Comparison of ENCODE assay signal across 14 mouse cellular contexts in genomic region chr5:149427277-149428060, GRCm38 (mm10). TPM values are rescaled to one million over a fixed set of nuclear protein-coding genes. Genes with fewer than 3 reads are reported as not detected.
DNase-seq lines count a peak whose midpoint lies in the region; ATAC-seq lines count a peak whose summit lies in the region.
"Had no signal": no experiment of that assay in that cellular context is flagged by ENCODE, and none has a peak within 500 bp of the region (broad histone marks: within the 10 kb centered on the region; RNA-seq: fewer than 3 reads in every experiment).

No protein-coding gene starts in this region.

- no peak for DNase-seq in heart, adult 8-10 months (ENCODE audit: low spot score)
- peak; percentile 51 for DNase-seq in CD4-positive helper T cell, adult 2 months (ENCODE audit: low read depth, low spot score)
- no peak for DNase-seq in embryonic facial prominence, embryonic 10.5 days (ENCODE audit: low spot score)
- DNase-seq in retina, postnatal 1 day = no peak
- no peak for DNase-seq in layer of hippocampus, postnatal 14 days (ENCODE audit: low spot score in 2 of 2)
- DNase-seq: cerebellum, adult 8-10 months; right cerebral cortex, adult 18-20 months had no signal

- ATAC-seq in heart, embryonic 16.5 days (replicated peaks; ENCODE audit: extremely low read depth, insufficient read depth, low FRiP score) = no peak
- no peak for ATAC-seq in liver, embryonic 15.5 days (ENCODE audit: insufficient read depth)
- no peak for ATAC-seq in erythroid progenitor cell, adult 5-6 weeks (replicated peaks; ENCODE audit: low FRiP score, poor library complexity, severe bottlenecking)

- no peaks in the 10 kb centered on the region for H3K27me3 ChIP-seq in heart, embryonic 16.5 days (ENCODE audit: control insufficient read depth, insufficient read depth, low read length)
- H3K27me3 ChIP-seq in embryonic facial prominence, embryonic 10.5 days (replicated peaks; ENCODE audit: low read depth, poor library complexity, severe bottlenecking) = no peaks in the 10 kb centered on the region
- H3K27me3 ChIP-seq in liver, embryonic 15.5 days = no peaks in the 10 kb centered on the region
- H3K27me3 ChIP-seq: hindbrain, embryonic 13.5 days; neural tube, embryonic 13.5 days had no signal

- H3K9ac ChIP-seq in heart, embryonic 16.5 days (ENCODE audit: low read length) = no peak overlapping the region
- no peak overlapping the region for H3K9ac ChIP-seq in liver, embryonic 15.5 days
- H3K9ac ChIP-seq: hindbrain, embryonic 13.5 days; liver, embryonic 14.5 days had no signal

- no peaks in the 10 kb centered on the region for H3K36me3 ChIP-seq in heart, embryonic 16.5 days (ENCODE audit: control insufficient read depth, insufficient read depth)
- H3K36me3 ChIP-seq in embryonic facial prominence, embryonic 10.5 days (replicated peaks) = no peaks in the 10 kb centered on the region
- no peaks in the 10 kb centered on the region for H3K36me3 ChIP-seq in liver, embryonic 15.5 days (replicated peaks)
- H3K36me3 ChIP-seq: hindbrain, embryonic 13.5 days; neural tube, embryonic 13.5 days had no signal

- H3K9me3 ChIP-seq in heart, embryonic 16.5 days (replicated peaks; ENCODE audit: control insufficient read depth, low read length) = no peaks in the 10 kb centered on the region; the same call in 1 of the 2 replicates
- no peaks in the 10 kb centered on the region for H3K9me3 ChIP-seq in embryonic facial prominence, embryonic 10.5 days
- H3K9me3 ChIP-seq in liver, embryonic 15.5 days (replicated peaks) = no peaks in the 10 kb centered on the region
- H3K9me3 ChIP-seq: hindbrain, embryonic 13.5 days; neural tube, embryonic 13.5 days had no signal

- 92% methylated on average over 8 of the region's 8 CpGs for WGBS in heart, embryonic 16.5 days
- 88% methylated on average over 8 of the region's 8 CpGs for WGBS in embryonic facial prominence, embryonic 10.5 days
- WGBS in liver, embryonic 15.5 days (ENCODE audit: insufficient replicate concordance) = 72% methylated on average over 8 of the region's 8 CpGs

- peaks cover 12% of the 10 kb centered on the region for H3K4me1 ChIP-seq in heart, embryonic 16.5 days (ENCODE audit: control insufficient read depth, insufficient read depth, low read length)
- peaks cover 20% of the 10 kb centered on the region for H3K4me1 ChIP-seq in embryonic facial prominence, embryonic 10.5 days
- H3K4me1 ChIP-seq in liver, embryonic 15.5 days (replicated peaks) = peaks cover 30% of the 10 kb centered on the region

- no peak overlapping the region for H3K4me2 ChIP-seq in heart, embryonic 16.5 days (ENCODE audit: low read depth, low read length)
- H3K4me2 ChIP-seq in liver, embryonic 15.5 days = no peak overlapping the region
- H3K4me2 ChIP-seq: hindbrain, embryonic 13.5 days; neural tube, embryonic 13.5 days had no signal

- H3K27ac ChIP-seq in heart, embryonic 16.5 days (ENCODE audit: low read length) = peak overlapping the region; percentile 5; the same call in 1 of the 2 replicates
- H3K27ac ChIP-seq in embryonic facial prominence, embryonic 10.5 days (replicated peaks) = peak overlapping the region; percentile 88
- 0 out of 2 replicates have a peak overlapping the region, but pooled peaks have one; percentile 29 for H3K27ac ChIP-seq in liver, embryonic 15.5 days (replicated peaks)
- H3K27ac ChIP-seq: liver, embryonic 14.5 days had no signal

- no peak overlapping the region for H3K4me3 ChIP-seq in heart, embryonic 16.5 days (ENCODE audit: low read length)
- H3K4me3 ChIP-seq in embryonic facial prominence, embryonic 10.5 days = no peak overlapping the region
- H3K4me3 ChIP-seq in liver, embryonic 15.5 days (replicated peaks) = no peak overlapping the region
- H3K4me3 ChIP-seq: hindbrain, embryonic 13.5 days; neural tube, embryonic 13.5 days had no signal

RNA-seq across cellular contexts. Expression of gene Tex26, which starts 12.0 kb away (rescaled TPM):
- polyA plus RNA-seq in heart, embryonic 16.5 days (2015; fragmentation: Nextera tagmentation; extraction: Ambion mirVana) = 0.28 and 0.69 TPM in 2 replicates
- total RNA-seq in heart, adult 8-10 months (2022) = not detected
- polyA plus RNA-seq in embryonic facial prominence, embryonic 10.5 days (2016; fragmentation: Nextera tagmentation; extraction: Ambion mirVana) = 0.62 and 1.1 TPM in 2 replicates
- polyA plus RNA-seq in liver, embryonic 15.5 days (2015; fragmentation: Nextera tagmentation; extraction: Ambion mirVana) = 0.17 TPM in 1 of 2 replicates, not detected in the other
- total RNA-seq in erythroid progenitor cell, adult 5-6 weeks (2015; ENCODE audit: low replicate concordance) = not detected in 2 replicates
- not detected in 2 replicates for total RNA-seq in erythroid progenitor cell, adult 5-6 weeks (2017; ENCODE audit: low replicate concordance)
- total RNA-seq in layer of hippocampus, postnatal 14 days (2021) = under 1 TPM in 1 of 2 experiments, not detected in 1; 0.36 TPM
- total RNA-seq: adrenal gland, postnatal 14 days had no signal

RNA-seq across cellular contexts. Expression of gene Medag, which starts 15.9 kb away (rescaled TPM):
- 1.6 and 2.2 TPM in 2 replicates for polyA plus RNA-seq in heart, embryonic 16.5 days (2015; fragmentation: Nextera tagmentation; extraction: Ambion mirVana)
- total RNA-seq in heart, adult 8-10 months (2022) = 10 to 100 TPM in 3 of 4 experiments, 1 to 10 TPM in 1; 9.4 to 13.9 (median 11.5) TPM
- polyA plus RNA-seq in embryonic facial prominence, embryonic 10.5 days (2016; fragmentation: Nextera tagmentation; extraction: Ambion mirVana) = 0.17 and 0.38 TPM in 2 replicates
- polyA plus RNA-seq in liver, embryonic 15.5 days (2015; fragmentation: Nextera tagmentation; extraction: Ambion mirVana) = 0.22 TPM in 2 replicates
- total RNA-seq in erythroid progenitor cell, adult 5-6 weeks (2015; ENCODE audit: low replicate concordance) = not detected in 2 replicates
- not detected in 2 replicates for total RNA-seq in erythroid progenitor cell, adult 5-6 weeks (2017; ENCODE audit: low replicate concordance)
- 1 to 10 TPM; 1.6 to 1.7 TPM for total RNA-seq in layer of hippocampus, postnatal 14 days (2021)

Comparison
In these comparisons a context has a peak if more than half of its experiments do, and no peak if none do; other contexts are left out.
1. H3K27ac ChIP-seq: peak in every context shown above with its lines; median percentile 88 in embryonic facial prominence, embryonic 10.5 days; 29 in liver, embryonic 15.5 days; 5 in heart, embryonic 16.5 days.